Mouse (Mus musculus): ENCODE data around the gene Myo1f. TPM values are rescaled to one million over a fixed set of nuclear protein-coding genes. Genes with fewer than 3 reads are reported as not detected.
A peak's percentile ranks its signal among the peaks of the same experiment; 100 is the strongest.
"Not testable (repeated sequence)": the region's sequence is repeated elsewhere in the genome, so short reads cannot be mapped to it uniquely, and the experiment has no call there.

Gene Myo1f
- polyA plus RNA-seq, 1 experiment from 2014 or later = 3.8 TPM

DNA sequence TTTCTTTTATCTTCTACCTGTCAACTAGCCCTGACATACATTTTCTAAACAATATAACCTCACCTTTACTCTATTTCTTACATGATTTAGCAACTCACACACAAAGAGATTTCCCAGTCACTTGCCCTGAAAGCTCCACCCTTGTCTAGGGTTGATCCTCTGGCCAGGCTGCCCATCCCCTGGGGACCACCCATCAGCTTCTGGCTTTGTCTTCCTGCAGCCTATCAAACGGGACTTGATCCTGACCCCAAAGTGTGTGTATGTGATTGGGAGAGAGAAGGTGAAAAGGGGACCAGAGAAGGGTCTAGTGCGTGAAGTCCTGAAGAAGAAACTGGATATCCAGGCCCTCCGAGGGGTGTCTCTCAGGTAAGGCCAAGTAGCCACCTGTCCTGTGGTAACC lies 45.3 kb downstream of the Myo1f start:
- Histone ChIP-seq H3K27ac (ENCODE audit: low read length) (no peak overlapping the region), H3K27me3 (ENCODE audit: control insufficient read depth, insufficient read depth, low read length) (no peaks in the 10 kb centered on the region), H3K36me3 (ENCODE audit: control insufficient read depth, insufficient read depth) (no peaks in the 10 kb centered on the region), H3K4me2 (ENCODE audit: low read depth, low read length) (no peak overlapping the region), H3K9ac (ENCODE audit: low read length) (no peak overlapping the region), H3K4me1 (ENCODE audit: control insufficient read depth, insufficient read depth, low read length) (no peaks in the 10 kb centered on the region), H3K9me3 (replicated peaks; ENCODE audit: control insufficient read depth, low read length) (peaks cover 7% of the 10 kb centered on the region), H3K4me3 (ENCODE audit: low read length) (no peak overlapping the region)
- no peak for ATAC-seq (replicated peaks; ENCODE audit: extremely low read depth, insufficient read depth, low FRiP score)
- 76% methylated on average over 3 of the region's 3 CpGs for WGBS

DNA sequence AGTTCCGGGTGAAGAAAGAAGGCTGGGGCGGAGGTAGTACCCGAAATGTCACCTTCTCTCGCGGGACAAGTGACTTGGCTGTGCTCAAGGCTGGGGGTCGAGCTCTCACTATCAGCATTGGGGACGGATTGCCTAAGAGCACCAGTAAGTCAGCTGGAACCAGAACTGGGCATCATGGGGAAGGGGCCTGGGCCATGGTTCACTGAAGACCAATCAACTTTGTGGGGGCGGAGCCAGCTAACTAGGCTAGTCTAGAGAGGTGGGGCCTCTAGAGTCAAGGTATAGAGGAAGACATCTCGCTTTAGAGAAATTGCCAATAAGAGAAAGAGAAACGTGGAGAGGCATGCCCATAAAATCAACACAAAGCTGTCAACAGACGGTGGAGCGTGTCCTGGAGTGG lies 46.4 kb downstream of the Myo1f start:
- Histone ChIP-seq H3K27me3 (ENCODE audit: control insufficient read depth, insufficient read depth, low read length) (no peaks in the 10 kb centered on the region), H3K36me3 (ENCODE audit: control insufficient read depth, insufficient read depth) (no peaks in the 10 kb centered on the region), H3K4me2 (ENCODE audit: low read depth, low read length) (no peak overlapping the region), H3K4me3 (ENCODE audit: low read length) (no peak overlapping the region), H3K4me1 (ENCODE audit: control insufficient read depth, insufficient read depth, low read length) (no peaks in the 10 kb centered on the region), H3K9me3 (replicated peaks; ENCODE audit: control insufficient read depth, low read length) (peaks cover 7% of the 10 kb centered on the region), H3K9ac (ENCODE audit: low read length) (no peak overlapping the region), H3K27ac (ENCODE audit: low read length) (no peak overlapping the region)
- 80% methylated on average over 12 of the region's 12 CpGs for WGBS
- no peak for ATAC-seq (replicated peaks; ENCODE audit: extremely low read depth, insufficient read depth, low FRiP score)

DNA sequence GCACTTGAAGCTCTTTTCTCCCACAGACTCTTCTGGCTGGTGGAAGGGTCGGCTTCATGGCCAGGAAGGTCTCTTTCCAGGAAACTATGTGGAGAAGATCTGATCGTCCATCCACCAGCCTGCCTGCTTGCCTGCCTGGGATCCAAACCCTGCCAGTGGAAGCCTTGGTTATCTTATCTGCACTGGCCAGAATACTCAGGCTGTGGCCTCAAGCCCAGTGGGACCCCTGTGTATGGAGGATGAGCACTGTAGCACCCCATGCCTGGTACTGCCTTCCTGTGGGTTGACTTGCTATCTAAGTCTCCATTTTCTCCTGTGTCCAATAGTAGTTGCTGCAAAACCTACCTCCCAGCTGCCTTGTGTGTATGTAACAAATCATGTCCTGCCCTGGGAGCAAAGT lies 51.8 kb downstream of the Myo1f start:
- no peak for ATAC-seq (replicated peaks; ENCODE audit: extremely low read depth, insufficient read depth, low FRiP score)
- Histone ChIP-seq H3K4me1 (ENCODE audit: control insufficient read depth, insufficient read depth, low read length) (no peaks in the 10 kb centered on the region), H3K27me3 (ENCODE audit: control insufficient read depth, insufficient read depth, low read length) (no peaks in the 10 kb centered on the region), H3K9me3 (replicated peaks; ENCODE audit: control insufficient read depth, low read length) (no peaks in the 10 kb centered on the region), H3K4me2 (ENCODE audit: low read depth, low read length) (no peak overlapping the region), H3K27ac (ENCODE audit: low read length) (no peak overlapping the region), H3K9ac (ENCODE audit: low read length) (no peak overlapping the region), H3K36me3 (ENCODE audit: control insufficient read depth, insufficient read depth) (no peaks in the 10 kb centered on the region), H3K4me3 (ENCODE audit: low read length) (no peak overlapping the region)
- 56% methylated on average over 2 of the region's 2 CpGs for WGBS

DNA sequence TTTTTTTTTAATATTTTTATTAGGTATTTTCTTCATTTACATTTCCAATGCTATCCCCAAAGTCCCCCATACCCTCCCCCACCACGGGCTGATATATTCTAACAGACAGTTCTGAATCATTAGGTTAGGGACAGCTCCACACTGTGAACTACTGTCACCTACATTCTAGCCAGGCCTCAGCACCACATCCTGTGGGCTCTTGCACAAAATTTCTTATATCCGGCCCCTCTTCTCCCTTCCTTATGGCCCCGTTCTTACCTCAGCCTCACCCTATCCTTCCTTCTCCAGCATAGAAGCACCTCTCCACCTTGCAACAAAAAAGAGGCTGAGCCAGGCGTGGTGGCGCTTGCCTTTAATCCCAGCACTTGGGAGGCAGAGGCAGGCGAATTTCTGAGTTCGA lies 55.0 kb downstream of the Myo1f start:
- no peaks in the 10 kb centered on the region for H3K4me1 ChIP-seq (ENCODE audit: control insufficient read depth, insufficient read depth, low read length)
- H3K9ac ChIP-seq (ENCODE audit: low read length) = no peak overlapping the region
- no peak overlapping the region for H3K27ac ChIP-seq (ENCODE audit: low read length)
- no peak for ATAC-seq (replicated peaks; ENCODE audit: extremely low read depth, insufficient read depth, low FRiP score)
- no peaks in the 10 kb centered on the region for H3K36me3 ChIP-seq (ENCODE audit: control insufficient read depth, insufficient read depth)
- H3K4me3 ChIP-seq (ENCODE audit: low read length) = no peak overlapping the region
- WGBS = 79% methylated on average over 7 of the region's 7 CpGs
- H3K27me3 ChIP-seq (ENCODE audit: control insufficient read depth, insufficient read depth, low read length) = no peaks in the 10 kb centered on the region
- no peak overlapping the region for H3K4me2 ChIP-seq (ENCODE audit: low read depth, low read length)
- H3K9me3 ChIP-seq (replicated peaks; ENCODE audit: control insufficient read depth, low read length) = no peaks in the 10 kb centered on the region

DNA sequence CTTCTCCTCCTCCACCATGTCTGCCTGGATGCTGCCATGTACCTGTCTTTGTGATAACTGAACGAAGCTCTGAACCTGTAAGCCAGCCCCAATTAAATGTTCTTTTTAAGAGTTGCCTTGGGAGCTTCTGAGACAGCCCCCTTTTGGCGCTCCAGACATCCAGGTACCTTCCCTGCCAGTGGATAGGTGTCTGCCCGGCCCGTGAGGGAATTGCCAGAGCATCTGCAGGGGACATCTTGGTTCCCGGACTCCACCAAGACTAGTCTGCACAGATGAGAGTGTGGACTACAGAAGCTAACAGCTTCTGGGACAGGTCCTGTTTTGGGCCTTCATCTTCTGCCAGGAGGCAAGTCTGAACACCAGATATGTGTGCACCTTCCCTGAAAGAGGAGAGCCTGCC lies 58.2 kb downstream of the Myo1f start:
- ATAC-seq (replicated peaks; ENCODE audit: extremely low read depth, insufficient read depth, low FRiP score); H3K9me3 ChIP-seq (replicated peaks; ENCODE audit: control insufficient read depth, low read length); H3K36me3 ChIP-seq (ENCODE audit: control insufficient read depth, insufficient read depth); H3K4me2 ChIP-seq (ENCODE audit: low read depth, low read length); H3K4me1 ChIP-seq (ENCODE audit: control insufficient read depth, insufficient read depth, low read length); H3K27me3 ChIP-seq (ENCODE audit: control insufficient read depth, insufficient read depth, low read length); H3K27ac ChIP-seq (ENCODE audit: low read length); H3K9ac ChIP-seq (ENCODE audit: low read length); H3K4me3 ChIP-seq (ENCODE audit: low read length): not testable (repeated sequence)
- WGBS = 78% methylated on average over 5 of the region's 5 CpGs

DNA sequence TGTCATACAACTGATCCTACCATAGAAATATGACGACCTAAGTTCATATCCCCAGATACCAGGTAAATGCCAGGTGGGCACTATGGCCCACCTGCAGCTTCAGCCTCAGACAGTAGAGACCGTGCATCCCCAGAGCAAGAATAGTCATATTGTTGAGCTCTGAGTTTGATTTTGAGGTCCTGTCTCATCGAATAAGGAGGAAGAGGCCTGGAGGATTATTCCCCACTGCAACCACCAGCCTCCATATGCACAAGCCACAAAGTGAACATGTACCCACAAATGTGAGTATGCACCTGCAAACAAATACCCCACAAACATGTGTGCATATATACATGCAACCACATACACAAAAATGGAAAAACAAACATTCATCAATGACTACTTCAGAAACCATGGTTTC lies 71.8 kb downstream of the Myo1f start:
- H3K9ac ChIP-seq (ENCODE audit: low read length) = no peak overlapping the region
- H3K27me3 ChIP-seq (ENCODE audit: control insufficient read depth, insufficient read depth, low read length) = no peaks in the 10 kb centered on the region
- no peak for ATAC-seq (replicated peaks; ENCODE audit: extremely low read depth, insufficient read depth, low FRiP score)
- no peaks in the 10 kb centered on the region for H3K9me3 ChIP-seq (replicated peaks; ENCODE audit: control insufficient read depth, low read length)
- no peak overlapping the region for H3K4me2 ChIP-seq (ENCODE audit: low read depth, low read length)
- no peak overlapping the region for H3K27ac ChIP-seq (ENCODE audit: low read length)
- H3K4me1 ChIP-seq (ENCODE audit: control insufficient read depth, insufficient read depth, low read length) = peaks cover 14% of the 10 kb centered on the region
- 89% methylated on average over 3 of the region's 3 CpGs for WGBS
- no peak overlapping the region for H3K4me3 ChIP-seq (ENCODE audit: low read length)
- H3K36me3 ChIP-seq (ENCODE audit: control insufficient read depth, insufficient read depth) = peaks cover 12% of the 10 kb centered on the region; the same call in 1 of the 2 replicates

DNA sequence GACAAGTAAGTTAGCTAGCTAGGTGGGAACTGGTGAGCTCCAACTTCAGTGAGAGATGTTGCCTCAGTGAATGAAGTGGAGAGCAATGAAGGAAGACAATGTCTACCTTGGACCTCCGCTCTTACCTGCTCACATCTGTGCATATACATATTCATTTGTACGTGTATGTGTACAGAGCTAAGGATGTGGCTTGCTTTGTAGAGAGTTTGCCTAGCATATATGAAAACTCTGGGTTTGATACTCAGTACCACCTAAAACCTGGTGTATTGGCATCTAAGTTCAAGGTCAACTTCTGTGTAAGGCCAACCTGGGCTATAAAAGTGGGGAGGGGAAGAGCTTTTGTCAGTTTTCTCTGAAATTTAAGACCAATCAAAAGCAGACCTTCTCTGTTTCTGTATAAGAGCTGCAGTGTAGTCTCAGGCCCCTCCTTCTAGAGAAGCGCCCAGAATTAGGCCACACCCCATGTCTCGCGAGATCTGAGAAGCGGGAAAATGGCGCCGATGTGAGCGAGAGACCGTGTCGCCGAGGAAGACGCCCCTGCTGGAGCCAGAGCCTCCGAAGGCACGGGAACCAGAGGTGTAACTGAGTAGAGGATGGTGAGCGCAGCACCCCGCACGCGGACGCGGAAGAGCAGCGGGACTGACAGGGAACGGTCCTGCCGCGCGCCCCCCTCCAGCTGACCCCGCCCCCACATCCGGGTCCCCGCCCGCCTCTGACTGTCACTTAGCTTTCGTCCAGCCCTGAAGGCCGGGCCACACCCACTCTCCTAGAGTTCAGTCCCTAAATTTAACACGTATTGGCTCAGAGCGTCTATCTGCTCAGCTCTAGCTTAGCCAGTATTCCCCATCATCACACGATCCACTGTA lies 73.3 kb downstream of the Myo1f start, which contains the start of gene Zfp414:
Gene Zfp414, plus strand, starts transcription at position 470 of the 866 bp plus-strand sequence.
- peak within 1 kb of the TSS; percentile 97 for H3K27ac ChIP-seq (ENCODE audit: low read length)
- 3% methylated on average over 34 of the region's 35 CpGs for WGBS
- peaks cover 14% of the 10 kb centered on the region for H3K4me1 ChIP-seq (ENCODE audit: control insufficient read depth, insufficient read depth, low read length)
- peaks cover 14% of the 10 kb centered on the region; the same call in 1 of the 2 replicates for H3K36me3 ChIP-seq (ENCODE audit: control insufficient read depth, insufficient read depth)
- peak within 1 kb of the TSS; percentile 81 for H3K4me2 ChIP-seq (ENCODE audit: low read depth, low read length)
- peak within 1 kb of the TSS; percentile 71 for H3K4me3 ChIP-seq (ENCODE audit: low read length)
- peak; percentile 98 for ATAC-seq (replicated peaks; ENCODE audit: extremely low read depth, insufficient read depth, low FRiP score)
- H3K9me3 ChIP-seq (replicated peaks; ENCODE audit: control insufficient read depth, low read length) = no peaks in the 10 kb centered on the region
- H3K27me3 ChIP-seq (ENCODE audit: control insufficient read depth, insufficient read depth, low read length) = no peaks in the 10 kb centered on the region
- peak within 1 kb of the TSS; percentile 85 for H3K9ac ChIP-seq (ENCODE audit: low read length)

DNA sequence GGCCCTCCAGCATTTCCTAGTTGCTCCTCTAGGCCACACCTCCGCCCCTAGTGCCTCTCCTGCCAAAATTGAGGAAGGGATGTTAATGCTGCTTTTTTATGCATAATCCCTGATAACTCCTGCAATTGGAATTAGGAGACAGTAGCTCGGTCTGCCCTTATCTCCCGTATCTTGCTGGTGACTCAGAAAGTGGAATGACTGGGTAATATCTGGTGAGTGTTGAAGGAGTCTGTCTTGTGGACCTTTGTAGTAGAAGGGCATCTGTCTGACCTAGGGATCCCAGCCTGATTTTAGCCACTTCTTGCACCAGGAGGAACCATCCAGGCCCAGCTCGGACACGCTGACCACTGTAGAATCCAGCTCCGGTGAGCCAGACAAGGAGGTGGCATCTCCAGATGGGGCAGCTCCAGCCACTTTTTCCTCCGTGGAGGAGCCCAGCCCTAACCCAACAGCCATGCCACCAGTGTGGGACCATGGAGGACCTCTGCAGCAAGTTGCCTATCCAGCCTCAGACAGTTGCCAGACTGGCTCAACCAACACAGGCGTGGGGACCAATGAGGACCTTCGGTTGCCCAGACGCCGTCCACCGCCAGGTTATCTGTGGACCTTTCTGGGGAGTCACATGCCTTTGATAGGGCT lies 74.1 kb downstream of the Myo1f start:
- H3K4me2 ChIP-seq (ENCODE audit: low read depth, low read length) = peak overlapping the region; percentile 81
- H3K9ac ChIP-seq (ENCODE audit: low read length) = peak overlapping the region; percentile 85
- peak overlapping the region; percentile 97 for H3K27ac ChIP-seq (ENCODE audit: low read length)
- peaks cover 14% of the 10 kb centered on the region for H3K4me1 ChIP-seq (ENCODE audit: control insufficient read depth, insufficient read depth, low read length)
- ATAC-seq (replicated peaks; ENCODE audit: extremely low read depth, insufficient read depth, low FRiP score) = peak; percentile 14; the same call in 1 of the 2 replicates
- no peaks in the 10 kb centered on the region for H3K27me3 ChIP-seq (ENCODE audit: control insufficient read depth, insufficient read depth, low read length)
- peaks cover 14% of the 10 kb centered on the region; the same call in 1 of the 2 replicates for H3K36me3 ChIP-seq (ENCODE audit: control insufficient read depth, insufficient read depth)
- WGBS = 48% methylated on average over 12 of the region's 12 CpGs
- H3K4me3 ChIP-seq (ENCODE audit: low read length) = peak overlapping the region; percentile 71
- H3K9me3 ChIP-seq (replicated peaks; ENCODE audit: control insufficient read depth, low read length) = no peaks in the 10 kb centered on the region
